Mouse (Mus musculus): ENCODE data around the gene Schip1. TPM values are rescaled to one million over a fixed set of nuclear protein-coding genes. Genes with fewer than 3 reads are reported as not detected.

Gene Schip1
- total RNA-seq, 2 experiments from 2014 or later = 98.9 to 126 TPM

DNA sequence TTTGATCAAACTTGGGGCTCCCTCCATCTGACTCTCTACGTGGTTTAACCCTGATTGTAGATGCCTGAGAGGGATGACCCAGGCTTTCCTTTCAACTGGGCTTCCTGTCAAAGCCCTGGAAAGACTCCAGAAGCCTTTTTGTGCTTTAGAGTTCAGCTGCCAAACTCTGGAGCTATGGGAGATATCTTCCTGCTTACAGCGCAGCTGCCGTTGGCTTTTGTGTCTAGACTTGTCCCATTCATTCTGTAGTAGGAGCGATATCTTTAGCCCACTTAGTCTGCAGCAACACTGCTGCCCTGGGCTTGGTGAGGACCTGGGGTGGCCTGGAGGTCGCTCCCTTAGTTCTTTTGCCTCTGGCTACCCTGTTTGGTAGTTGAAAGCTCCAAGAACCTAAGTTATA is 56.7 kb downstream of the Schip1 start:
- DNase-seq (ENCODE audit: low spot score) = no peak

DNA sequence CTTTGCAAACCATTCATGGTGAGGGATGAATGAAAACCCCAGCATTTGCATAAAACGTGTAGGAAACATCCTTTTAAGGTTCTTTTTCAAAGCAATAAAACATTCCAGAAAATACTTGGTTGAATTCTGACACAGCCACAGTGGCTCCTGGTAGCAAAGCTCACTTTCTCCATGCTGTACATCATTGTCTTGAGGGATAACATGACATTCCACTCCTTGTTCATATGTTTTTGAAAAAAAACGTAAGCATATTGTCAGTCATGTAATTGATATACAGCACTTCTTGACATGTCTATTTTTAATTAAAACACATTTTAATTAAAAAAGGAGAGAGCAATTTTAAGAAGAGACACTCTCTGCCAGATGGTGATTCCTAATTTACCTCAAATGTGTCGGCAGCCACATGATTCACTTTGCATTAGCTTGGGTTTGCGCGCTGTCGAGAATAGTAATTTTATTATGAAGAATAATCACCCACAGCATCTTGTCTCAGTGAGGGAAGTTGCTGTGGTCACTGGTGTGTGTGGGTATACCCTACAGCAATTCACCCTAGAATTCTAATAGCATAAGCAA is 61.8 kb downstream of the Schip1 start:
- no peak for DNase-seq (ENCODE audit: low spot score)

DNA sequence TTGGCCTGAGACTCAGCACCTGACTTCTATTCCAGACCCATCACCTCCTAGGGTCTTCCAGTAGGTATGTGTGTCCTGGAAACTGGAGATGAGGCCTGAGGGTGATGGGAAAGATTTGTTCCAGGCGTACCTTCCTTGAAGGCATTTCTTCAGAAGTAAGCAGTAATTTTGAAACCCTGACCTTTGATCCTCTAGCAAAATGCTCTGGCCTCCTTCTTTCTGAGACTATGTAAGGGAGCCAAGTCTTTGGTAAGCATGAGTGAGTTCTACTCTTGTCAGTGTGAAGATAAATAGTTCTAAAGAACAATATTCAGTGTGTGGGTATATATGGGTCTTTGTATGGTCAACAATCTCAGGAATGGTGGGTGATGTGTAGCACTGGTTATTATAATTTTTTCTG is 65.8 kb downstream of the Schip1 start:
- DNase-seq (ENCODE audit: low spot score) = no peak

- no peak for DNase-seq (ENCODE audit: low spot score)
Observed at GRCm38 (mm10) chr3:68138833-68139627, 74.4 kb downstream of the Schip1 start.

DNA sequence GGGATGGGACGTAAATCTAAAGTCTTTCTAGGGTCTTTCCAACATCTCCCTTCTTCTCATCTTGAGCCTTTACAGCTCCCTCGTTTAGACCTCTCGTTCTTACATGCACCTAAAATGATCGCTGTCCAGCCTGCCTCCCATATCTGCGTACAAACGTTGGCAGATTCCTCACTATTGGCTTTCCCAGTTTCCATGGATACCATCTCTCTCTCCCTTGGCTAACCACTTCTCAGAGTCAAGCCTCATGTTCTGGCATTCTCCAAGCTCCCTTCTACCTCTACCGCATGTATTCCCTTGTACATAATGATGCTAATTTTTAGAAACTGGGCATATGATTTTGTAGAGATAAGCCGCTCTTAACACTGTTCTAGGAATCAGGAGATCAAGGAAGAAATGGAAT is 86.1 kb downstream of the Schip1 start:
- no peak for DNase-seq (ENCODE audit: low spot score)

DNA sequence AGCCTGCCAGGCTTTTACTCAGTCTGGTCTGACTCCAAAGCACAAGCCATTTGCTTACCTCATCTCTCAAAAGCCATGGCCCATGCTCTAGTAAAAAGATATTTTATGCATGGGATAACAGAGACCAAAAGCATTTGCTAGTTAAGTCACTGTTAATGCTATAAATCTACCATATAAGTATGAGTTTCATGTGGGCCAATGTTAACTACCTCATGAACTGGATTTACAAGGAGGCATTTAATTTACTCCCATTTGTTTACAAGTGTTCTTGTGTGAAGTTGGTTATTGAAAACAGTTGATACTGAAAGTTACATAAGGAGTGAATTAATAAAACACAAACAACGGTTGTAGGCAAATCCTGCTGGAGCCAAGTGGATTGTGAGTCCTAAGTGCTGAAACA is 95.6 kb downstream of the Schip1 start:
- no peak for DNase-seq (ENCODE audit: low spot score)

GRCm38 (mm10) chr3:68160760-68161159 is 96.2 kb downstream of the Schip1 start:
- DNase-seq (ENCODE audit: low spot score) = no peak

DNA sequence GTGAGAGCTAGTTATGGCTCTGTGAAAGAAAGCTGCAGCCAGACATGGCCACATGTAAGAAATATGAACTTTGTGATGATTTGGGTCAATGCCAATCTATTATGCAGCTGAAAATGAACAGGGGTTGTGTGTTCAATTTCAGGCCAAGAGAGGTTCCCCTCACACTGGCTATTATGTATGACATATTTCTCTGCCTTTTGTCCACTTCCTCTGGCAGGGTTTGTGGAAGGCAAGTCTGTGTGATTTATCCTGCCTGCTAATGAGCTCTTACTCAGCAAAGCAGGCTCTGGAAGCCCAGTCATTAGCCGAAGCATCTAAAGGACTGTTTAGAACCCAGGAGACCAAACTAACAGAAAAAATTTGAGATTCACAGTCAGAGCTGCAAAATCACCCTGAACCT is 113.6 kb downstream of the Schip1 start:
- DNase-seq (ENCODE audit: low spot score) = no peak

DNA sequence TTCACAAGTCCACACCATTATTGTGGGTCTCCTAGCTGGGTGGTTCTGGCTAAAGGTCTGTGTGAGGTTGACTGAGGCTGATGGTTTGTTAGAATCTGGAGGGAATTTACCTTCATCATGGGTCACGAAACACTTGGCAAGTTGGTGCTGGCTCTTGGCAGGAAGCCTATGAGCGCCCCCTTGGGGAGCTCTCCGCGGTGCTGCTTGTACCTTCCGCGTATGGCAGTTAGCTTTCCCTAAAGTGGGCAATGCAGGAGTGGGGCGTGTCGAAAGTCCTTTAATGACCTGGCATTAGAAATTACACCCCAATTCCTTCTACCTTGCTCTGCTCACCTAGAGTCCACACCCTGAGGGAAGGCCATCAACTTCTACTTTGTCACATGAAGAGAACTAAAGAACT is 122.9 kb downstream of the Schip1 start:
- DNase-seq (ENCODE audit: low spot score) = no peak

- no peak for DNase-seq (ENCODE audit: low spot score)
Observed at GRCm38 (mm10) chr3:68189100-68189499, 124.5 kb downstream of the Schip1 start.

GRCm38 (mm10) chr3:68196933-68197332 is 132.3 kb downstream of the Schip1 start:
- DNase-seq (ENCODE audit: low spot score) = no peak

GRCm38 (mm10) chr3:68201214-68201613 is 136.6 kb downstream of the Schip1 start:
- no peak for DNase-seq (ENCODE audit: low spot score)

DNA sequence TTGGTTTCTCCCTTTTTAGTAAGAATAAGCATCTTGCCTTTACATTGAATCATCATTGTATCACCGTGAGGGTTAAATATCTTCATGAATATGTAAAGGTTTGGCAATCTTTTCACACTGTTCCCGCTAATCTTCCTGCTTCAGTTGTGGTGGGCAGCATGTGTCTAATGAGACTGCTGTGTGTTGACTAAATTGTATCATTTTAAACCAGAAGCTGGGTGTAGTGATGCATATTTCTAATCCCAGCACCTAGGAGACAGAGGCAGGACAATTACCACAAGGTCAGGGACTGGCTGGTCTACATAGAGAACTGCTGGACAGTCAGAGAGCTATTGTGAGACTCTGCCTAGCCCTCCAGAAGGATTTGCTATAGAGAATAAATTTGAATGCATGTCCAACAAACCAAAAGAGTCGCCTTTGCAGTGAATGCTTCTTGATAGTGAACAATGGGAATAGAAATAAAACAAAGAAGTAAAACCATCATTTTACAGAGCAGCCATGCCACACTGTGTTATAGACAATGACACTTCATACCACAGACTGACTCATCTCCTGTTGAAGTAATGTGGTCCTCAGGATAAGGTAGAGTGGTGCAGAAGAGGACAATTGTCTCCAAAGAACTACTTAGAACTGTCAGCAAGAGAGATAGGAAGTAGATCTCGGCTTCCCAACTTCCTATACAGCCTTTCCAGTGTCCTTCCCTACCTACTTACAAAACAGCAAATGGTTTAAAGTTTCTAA is 137.7 kb downstream of the Schip1 start:
- DNase-seq (ENCODE audit: low spot score) = no peak

- no peak for DNase-seq (ENCODE audit: low spot score)
Observed at GRCm38 (mm10) chr3:68203934-68204467, 139.4 kb downstream of the Schip1 start.

DNA sequence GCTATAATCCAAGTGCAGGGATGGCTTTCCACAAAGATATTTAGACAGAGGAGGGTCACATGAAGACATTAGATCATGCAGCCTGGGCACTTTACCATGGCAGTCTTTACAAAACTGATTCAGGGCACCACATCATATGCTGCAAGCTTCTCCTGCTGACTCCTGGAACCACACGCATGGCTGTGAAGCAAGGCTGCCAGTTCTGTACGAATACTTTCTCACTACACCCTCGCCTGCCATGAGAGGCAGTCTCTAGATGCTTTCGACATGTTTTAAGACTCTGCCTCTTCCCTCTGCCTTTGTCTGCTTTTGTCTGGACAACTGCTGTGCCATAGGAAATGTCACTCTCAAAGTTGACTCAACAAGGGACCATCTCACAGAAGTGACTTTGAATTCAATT is 145.8 kb downstream of the Schip1 start:
- no peak for DNase-seq (ENCODE audit: low spot score)

GRCm38 (mm10) chr3:68221452-68221851 is 156.8 kb downstream of the Schip1 start:
- DNase-seq (ENCODE audit: low spot score) = no peak

DNA sequence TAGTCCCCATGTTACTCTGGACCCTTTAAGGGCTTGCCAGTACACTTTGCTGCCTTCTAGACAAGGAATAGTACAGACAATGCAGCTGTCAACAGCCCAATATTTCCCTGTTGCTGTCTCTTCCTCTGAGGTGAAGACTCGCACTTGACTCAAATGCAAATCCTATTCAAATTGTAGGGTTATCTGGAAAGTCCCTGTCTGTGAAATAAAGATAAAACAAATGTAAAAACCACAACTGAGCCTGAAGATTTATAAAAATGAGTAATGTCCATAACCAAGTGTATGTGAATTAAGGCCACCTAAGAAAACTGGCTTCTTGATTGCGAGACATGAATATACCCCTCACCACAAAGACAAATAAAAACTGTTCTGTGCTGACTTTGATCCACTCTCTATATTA is 175.3 kb downstream of the Schip1 start:
- DNase-seq (ENCODE audit: low spot score) = no peak

- DNase-seq (ENCODE audit: low spot score) = no peak
Observed at GRCm38 (mm10) chr3:68243239-68243638, 178.6 kb downstream of the Schip1 start.

GRCm38 (mm10) chr3:68246154-68246553 is 181.6 kb downstream of the Schip1 start:
- DNase-seq (ENCODE audit: low spot score) = no peak

- no peak for DNase-seq (ENCODE audit: low spot score)
Observed at GRCm38 (mm10) chr3:68250589-68250988, 186.0 kb downstream of the Schip1 start.

DNA sequence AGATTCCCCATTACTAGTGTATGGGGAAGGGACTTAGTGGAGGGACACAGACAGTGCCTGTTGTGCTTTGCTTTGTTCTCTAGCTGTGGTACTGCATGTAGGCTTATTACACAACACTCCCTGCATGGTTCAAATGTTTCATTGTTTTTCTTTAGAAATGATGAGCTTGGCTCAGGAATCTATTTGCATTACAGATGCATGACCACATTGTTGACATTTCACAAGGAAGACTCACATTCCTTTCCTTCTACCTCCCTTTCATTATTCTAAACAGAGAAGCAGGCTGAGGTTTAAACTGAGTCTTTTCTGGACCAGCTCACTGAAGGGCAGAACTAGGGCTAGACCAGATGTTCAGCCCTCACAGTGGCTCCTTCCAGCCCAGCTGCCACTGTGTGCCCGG is 187.7 kb downstream of the Schip1 start:
- no peak for DNase-seq (ENCODE audit: low spot score)

DNA sequence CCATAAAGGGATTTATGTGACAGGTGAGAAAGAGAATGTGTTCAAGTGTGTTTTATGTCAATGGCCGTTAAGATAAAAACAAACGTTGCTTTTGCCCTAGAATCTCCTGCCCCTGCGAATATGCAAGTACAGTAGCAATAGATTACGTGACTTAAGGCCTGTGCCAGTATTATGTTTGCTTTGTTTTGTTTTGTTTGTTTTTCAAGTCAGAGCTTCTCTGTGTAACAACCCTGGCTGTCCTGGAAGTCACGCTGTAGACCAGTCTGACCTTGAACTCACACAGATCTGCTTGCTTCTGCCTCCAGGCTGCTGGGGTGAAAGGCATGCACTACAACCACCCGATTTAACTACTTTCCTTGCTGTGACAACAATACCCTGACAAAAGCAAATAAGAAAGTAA is 197.7 kb downstream of the Schip1 start:
- DNase-seq (ENCODE audit: low spot score) = no peak

Data from gastrocnemius, adult 18-20 months (tissue).